9 mouse cellular contexts compared by ENCODE assay signal in the genomic region with DNA sequence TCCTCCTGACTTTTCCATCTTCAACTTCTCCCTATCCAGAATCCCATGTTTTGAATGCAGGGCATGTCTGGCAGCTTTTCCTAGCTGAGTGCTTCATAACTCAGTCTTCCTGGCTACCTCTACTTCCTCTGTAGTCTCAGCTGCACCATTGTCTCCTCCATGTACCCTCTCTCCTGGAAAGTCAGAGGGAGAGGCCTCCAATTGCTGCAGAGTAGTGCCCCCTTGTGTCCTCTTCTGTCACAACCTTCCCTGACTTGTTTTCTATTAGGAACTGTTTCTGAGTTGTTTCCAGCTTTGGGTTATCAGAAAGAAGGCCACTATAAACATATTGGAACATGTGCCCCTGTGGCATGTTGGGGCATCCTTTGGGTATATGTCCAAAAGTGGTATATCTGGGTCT.
DNase-seq lines count a peak whose midpoint lies in the region; ATAC-seq and TF ChIP-seq lines count a peak whose summit lies in the region.
"Had no signal": no experiment of that assay in that cellular context is flagged by ENCODE, and none has a peak within 500 bp of the region (broad histone marks: within the 10 kb centered on the region; RNA-seq: fewer than 3 reads in every experiment).

No protein-coding gene starts in this region.

- H3K27ac ChIP-seq in forebrain, embryonic 14.5 days (ENCODE audit: low read depth, low read length): no peak overlapping the region
- H3K27ac ChIP-seq in forebrain, embryonic 11.5 days (ENCODE audit: low read depth, low read length): no peak overlapping the region
- H3K27ac ChIP-seq: limb, embryonic 13.5 days had no signal

- TF ChIP-seq POLR2A in lung, adult 2 months (IDR thresholded peaks at IDR 0.05; ENCODE audit: borderline replicate concordance, extremely low read depth, low read depth, low read length): no peak

- H3K36me3 ChIP-seq in forebrain, embryonic 14.5 days (ENCODE audit: control insufficient read depth, insufficient read depth, low read length): no peaks in the 10 kb centered on the region
- no peaks in the 10 kb centered on the region for H3K36me3 ChIP-seq in forebrain, embryonic 11.5 days (ENCODE audit: control insufficient read depth, insufficient read depth, low read length)
- H3K36me3 ChIP-seq: limb, embryonic 13.5 days had no signal

- no peaks in the 10 kb centered on the region for H3K9me3 ChIP-seq in forebrain, embryonic 14.5 days (replicated peaks; ENCODE audit: control insufficient read depth, low read length)
- no peaks in the 10 kb centered on the region for H3K9me3 ChIP-seq in forebrain, embryonic 11.5 days (ENCODE audit: control insufficient read depth, low read length)
- H3K9me3 ChIP-seq: limb, embryonic 13.5 days had no signal

- H3K4me1 ChIP-seq in forebrain, embryonic 14.5 days (ENCODE audit: control insufficient read depth, insufficient read depth, low read length): no peaks in the 10 kb centered on the region
- H3K4me1 ChIP-seq in forebrain, embryonic 11.5 days (replicated peaks; ENCODE audit: control insufficient read depth, insufficient read depth, low read length): no peaks in the 10 kb centered on the region
- no peaks in the 10 kb centered on the region for H3K4me1 ChIP-seq in lung, adult 2 months (ENCODE audit: control insufficient read depth, insufficient read depth, low read length)
- H3K4me1 ChIP-seq: limb, embryonic 13.5 days had no signal

- 0 out of 2 replicates have a peak, but pooled peaks have one; percentile 35 for TF ChIP-seq CTCF in lung, adult 2 months (IDR thresholded peaks at IDR 0.05; ENCODE audit: insufficient read depth, low read length)

- no peak overlapping the region for H3K9ac ChIP-seq in forebrain, embryonic 14.5 days (ENCODE audit: low read length)
- no peak overlapping the region for H3K9ac ChIP-seq in forebrain, embryonic 11.5 days (ENCODE audit: low read length)
- H3K9ac ChIP-seq: limb, embryonic 13.5 days had no signal

- no peak overlapping the region for H3K4me2 ChIP-seq in forebrain, embryonic 14.5 days (ENCODE audit: low read length)
- no peak overlapping the region for H3K4me2 ChIP-seq in forebrain, embryonic 11.5 days (ENCODE audit: low read depth, low read length, severe bottlenecking)
- H3K4me2 ChIP-seq: limb, embryonic 13.5 days had no signal

- peak; percentile 30 for DNase-seq in forebrain, embryonic 14.5 days (ENCODE audit: low spot score)
- no peak for DNase-seq in forebrain, embryonic 11.5 days (ENCODE audit: low spot score)
- peak; percentile 43 for DNase-seq in testis, postnatal 10 days (ENCODE audit: low spot score)
- no peak for DNase-seq in testis, postnatal 14 days (ENCODE audit: low spot score)
- DNase-seq in induced T-regulatory cell, adult 2 months (ENCODE audit: low read depth): peak; percentile 60
- DNase-seq in lung, adult 2 months: no peak
- peak; percentile 64 for DNase-seq in thymus, postnatal 14 days
- DNase-seq in urinary bladder, postnatal 14 days (ENCODE audit: low spot score): no peak

- no peaks in the 10 kb centered on the region for H3K27me3 ChIP-seq in forebrain, embryonic 14.5 days (replicated peaks; ENCODE audit: control insufficient read depth, insufficient read depth, low read length)
- no peaks in the 10 kb centered on the region for H3K27me3 ChIP-seq in forebrain, embryonic 11.5 days (ENCODE audit: control insufficient read depth, insufficient read depth, low read length)
- H3K27me3 ChIP-seq: limb, embryonic 13.5 days had no signal

- no peak overlapping the region for H3K4me3 ChIP-seq in forebrain, embryonic 14.5 days (ENCODE audit: low read depth, low read length)
- no peak overlapping the region for H3K4me3 ChIP-seq in forebrain, embryonic 11.5 days (ENCODE audit: low read depth, low read length)
- no peak overlapping the region for H3K4me3 ChIP-seq in lung, adult 2 months (replicated peaks; ENCODE audit: extremely low read depth, low read depth, low read length)
- H3K4me3 ChIP-seq: limb, embryonic 13.5 days had no signal

- no peak for ATAC-seq in forebrain, embryonic 14.5 days
- ATAC-seq in forebrain, embryonic 11.5 days (replicated peaks; ENCODE audit: low FRiP score): no peak

Comparison
In these comparisons a context has a peak if more than half of its experiments do, and no peak if none do; other contexts are left out.
1. DNase-seq: peak in forebrain, embryonic 14.5 days (single experiment), testis, postnatal 10 days (single experiment), induced T-regulatory cell, adult 2 months (single experiment) and thymus, postnatal 14 days (single experiment); none in forebrain, embryonic 11.5 days (single experiment), testis, postnatal 14 days (single experiment), lung, adult 2 months (single experiment) and urinary bladder, postnatal 14 days (single experiment).